Mouse (Mus musculus) right cerebral cortex, adult 2 months (tissue): Measurements from ENCODE around the gene Arhgef40.

ENCODE experiments used
- DNase-seq, 2 experiments: peaks; one replicate each; pipeline ENCODE4 v3.0.0; 2021 to 2022; ENCODE audit warnings: low spot score in 2 of 2

Gene Arhgef40

GRCm38 (mm10) chr14:52003981-52004495 is 19.5 kb downstream of the Arhgef40 start:
- peak; percentile 80 to 84 for DNase-seq

- DNase-seq: no peak
Measured at GRCm38 (mm10) chr14:52005141-52005540, 20.6 kb downstream of the Arhgef40 start.

GRCm38 (mm10) chr14:52005616-52006015 is 21.1 kb downstream of the Arhgef40 start:
- DNase-seq: no peak

GRCm38 (mm10) chr14:52006241-52006640 is 21.7 kb downstream of the Arhgef40 start:
- DNase-seq: no peak

GRCm38 (mm10) chr14:52006771-52007170 is 22.3 kb downstream of the Arhgef40 start:
- no peak for DNase-seq

GRCm38 (mm10) chr14:52008321-52009203 is 24.0 kb downstream of the Arhgef40 start:
- DNase-seq: peak; percentile 91 to 93

GRCm38 (mm10) chr14:52009361-52009760 is 24.8 kb downstream of the Arhgef40 start:
- no peak for DNase-seq

GRCm38 (mm10) chr14:52009841-52010240 is 25.3 kb downstream of the Arhgef40 start:
- DNase-seq: no peak

GRCm38 (mm10) chr14:52010446-52011111 is 26.1 kb downstream of the Arhgef40 start:
- DNase-seq: peak; percentile 55 to 62

- DNase-seq: no peak
Measured at GRCm38 (mm10) chr14:52011683-52012082, 27.2 kb downstream of the Arhgef40 start.

- DNase-seq: peak; percentile 75 to 79
Measured at GRCm38 (mm10) chr14:52012085-52012484, 27.6 kb downstream of the Arhgef40 start.

GRCm38 (mm10) chr14:52012553-52012952 is 28.0 kb downstream of the Arhgef40 start:
- no peak for DNase-seq

- no peak for DNase-seq
Measured at GRCm38 (mm10) chr14:52013021-52013610, 28.6 kb downstream of the Arhgef40 start.

- DNase-seq: no peak
Measured at GRCm38 (mm10) chr14:52013771-52014219, 29.3 kb downstream of the Arhgef40 start.

GRCm38 (mm10) chr14:52014271-52014760 is 29.8 kb downstream of the Arhgef40 start:
- DNase-seq: no peak

- no peak for DNase-seq
Measured at GRCm38 (mm10) chr14:52014761-52015311, 30.3 kb downstream of the Arhgef40 start.

GRCm38 (mm10) chr14:52015445-52016100 is 31.1 kb downstream of the Arhgef40 start, which contains the start of gene Tmem253:
TSS of gene Tmem253 (plus strand) at chr14:52015658.
- no peak for DNase-seq

- no peak for DNase-seq
Measured at GRCm38 (mm10) chr14:52016625-52017405, 32.3 kb downstream of the Arhgef40 start.

- DNase-seq: no peak
Measured at GRCm38 (mm10) chr14:52017662-52018061, 33.1 kb downstream of the Arhgef40 start.
